Mouse (Mus musculus) gastrocnemius, postnatal 14 days (tissue): Measurements from ENCODE around the gene Ctse. TPM values are rescaled to one million over a fixed set of nuclear protein-coding genes. Genes with fewer than 3 reads are reported as not detected.

ENCODE experiments used
- DNase-seq: peaks from one replicate; pipeline ENCODE4 v3.0.0; 2021; ENCODE audit warnings: mixed read lengths
- intact Hi-C: fragments of 180-260 bp; cut with DNase I; formaldehyde crosslinking; loops from one replicate; pipeline ENCODE4 v1.15.1; 2025; ENCODE audit warnings: low total_unique reads
- total RNA-seq, 2 experiments: library from RNA; stranded (reverse); gene quantifications; 2 replicates each; pipeline ENCODE4 v1.2.3; 2021

Gene Ctse
- total RNA-seq, 2 experiments from 2014 or later, result 0.39 to 0.40 TPM

DNA sequence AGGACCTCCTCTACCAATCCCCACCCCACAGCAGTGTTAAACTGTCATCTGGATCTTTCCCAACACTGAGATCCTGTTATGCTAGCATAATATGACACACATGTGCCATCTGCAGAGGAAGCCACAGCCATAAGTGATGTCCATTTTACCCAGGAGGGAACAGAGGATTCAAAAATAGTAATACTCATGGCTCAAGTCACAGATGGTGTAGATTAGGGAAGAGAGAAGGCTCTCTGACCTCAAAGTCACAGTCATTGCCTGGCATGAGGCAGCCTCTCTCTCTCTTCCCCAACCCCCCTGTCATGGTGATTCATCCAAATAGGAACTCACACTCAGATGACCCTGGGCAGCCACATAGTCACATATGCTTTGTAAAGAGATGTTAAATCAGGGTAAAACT is 53.2 kb downstream of the Ctse start:
- intact Hi-C loops, result no loop called here
- no peak for DNase-seq

GRCm38 (mm10) chr1:131695308-131695707 is 57.2 kb downstream of the Ctse start:
- intact Hi-C loops, result no loop called here
- no peak for DNase-seq

DNA sequence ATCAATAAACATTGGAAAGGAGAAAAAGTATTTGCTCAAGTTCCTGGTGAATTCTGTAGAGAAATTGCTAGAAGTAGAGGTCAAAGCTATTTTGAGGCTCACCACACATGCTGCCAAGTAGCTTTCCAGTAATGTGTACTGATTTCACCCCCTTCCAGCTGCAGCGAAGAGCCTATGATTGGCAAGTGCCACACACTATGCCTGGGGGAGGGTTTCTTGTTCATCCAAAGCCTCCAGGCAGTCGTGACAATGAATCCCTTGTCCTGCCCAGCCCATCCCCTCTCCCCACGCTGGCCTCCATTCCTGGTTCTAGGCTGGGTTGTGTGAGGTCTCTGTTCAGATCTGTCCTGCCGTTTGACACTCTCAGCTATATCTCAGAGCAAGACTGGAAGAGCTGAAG is 58.2 kb downstream of the Ctse start:
- no peak for DNase-seq
- intact Hi-C loops, result no loop called here

- no peak for DNase-seq
- intact Hi-C loops, result no loop called here
These were observed 60.7 kb downstream of the Ctse start for GRCm38 (mm10) chr1:131698770-131699169.

- intact Hi-C loops, result no loop called here
- no peak for DNase-seq
These were observed 61.5 kb downstream of the Ctse start for GRCm38 (mm10) chr1:131699642-131700041.

- no peak for DNase-seq
- intact Hi-C loops, result no loop called here
These were observed 62.3 kb downstream of the Ctse start for GRCm38 (mm10) chr1:131700447-131700846.

DNA sequence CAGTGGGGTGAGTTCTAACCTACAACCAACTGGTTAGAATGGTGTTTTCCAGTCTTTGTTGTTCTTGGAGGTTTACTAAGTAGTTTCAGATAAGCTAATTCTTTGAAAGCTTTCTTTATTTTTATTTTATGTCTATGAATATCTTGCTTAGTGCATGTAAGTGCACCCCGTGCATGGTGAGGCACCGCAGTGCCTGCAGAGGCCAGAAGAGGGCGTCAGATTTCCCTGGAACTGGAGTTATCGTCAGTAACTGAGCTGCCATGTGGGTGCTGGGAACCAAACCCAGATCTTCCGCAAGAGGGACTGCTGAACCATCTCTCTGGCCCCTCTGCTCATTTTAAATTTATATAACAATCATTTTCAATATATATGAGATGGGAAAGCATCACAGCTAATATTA is 63.3 kb downstream of the Ctse start:
- no peak for DNase-seq
- intact Hi-C loops, result no loop called here

DNA sequence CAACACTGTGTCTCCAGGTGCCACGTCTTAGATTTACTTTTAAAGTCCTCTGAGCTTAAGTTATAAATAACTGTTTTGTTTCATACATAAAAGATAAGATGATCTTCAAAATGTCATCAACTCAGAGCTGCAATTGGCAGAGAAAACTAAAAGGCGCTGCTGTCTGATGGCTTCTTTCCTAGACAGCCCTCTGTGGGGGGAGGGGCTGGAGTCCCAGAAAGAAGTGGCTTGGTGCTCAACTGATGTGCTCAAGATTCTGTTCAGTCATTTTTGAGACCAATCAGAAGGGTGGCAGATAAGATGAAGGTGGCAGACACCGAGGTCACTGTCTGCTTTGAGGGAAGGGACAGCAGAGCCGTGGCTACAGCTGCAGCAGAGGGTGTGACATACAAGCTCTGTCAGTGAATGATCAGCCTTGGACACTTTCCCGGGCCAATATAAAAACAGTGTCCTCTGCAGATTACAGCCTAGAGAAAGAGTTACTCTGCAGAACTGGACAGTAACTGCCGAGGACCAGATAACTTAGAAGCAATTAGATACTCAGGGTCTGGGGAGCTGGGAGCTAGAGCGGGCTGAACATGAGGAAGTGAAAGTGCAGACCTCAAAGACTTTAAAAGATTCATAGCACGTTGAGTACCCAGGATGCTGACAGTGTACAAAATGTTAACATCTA is 64.1 kb downstream of the Ctse start:
- intact Hi-C loops, result no loop called here
- DNase-seq, result no peak

- no peak for DNase-seq
- intact Hi-C loops, result no loop called here
These were observed 65.4 kb downstream of the Ctse start for GRCm38 (mm10) chr1:131703482-131703881.

DNA sequence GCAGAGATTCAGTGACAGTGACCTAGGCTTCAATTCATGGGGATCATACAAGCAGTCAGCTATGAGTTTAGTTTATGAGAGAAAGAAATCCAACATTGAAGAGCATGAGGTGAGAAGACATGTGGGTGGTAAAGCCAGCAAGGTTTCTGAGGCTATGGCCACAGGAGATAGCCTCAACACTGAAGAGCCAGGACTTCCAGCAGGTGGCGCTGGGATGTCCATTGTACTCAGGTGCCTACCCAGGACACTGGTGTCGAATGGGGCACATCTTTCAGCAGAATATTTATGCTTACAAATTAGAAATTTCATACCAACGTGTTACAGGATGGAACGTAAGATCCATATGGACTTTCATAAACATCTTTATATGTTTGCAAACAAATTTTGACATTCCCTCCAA is 70.2 kb downstream of the Ctse start:
- intact Hi-C loops, result loop anchor here (5.0 kb wide), 1 partner anchor 139 kb away; no protein-coding TSS in a partner anchor
- peak; percentile 66 for DNase-seq

- intact Hi-C loops, result no loop called here
- DNase-seq, result no peak
These were observed 73.4 kb downstream of the Ctse start for GRCm38 (mm10) chr1:131711518-131711917.

DNA sequence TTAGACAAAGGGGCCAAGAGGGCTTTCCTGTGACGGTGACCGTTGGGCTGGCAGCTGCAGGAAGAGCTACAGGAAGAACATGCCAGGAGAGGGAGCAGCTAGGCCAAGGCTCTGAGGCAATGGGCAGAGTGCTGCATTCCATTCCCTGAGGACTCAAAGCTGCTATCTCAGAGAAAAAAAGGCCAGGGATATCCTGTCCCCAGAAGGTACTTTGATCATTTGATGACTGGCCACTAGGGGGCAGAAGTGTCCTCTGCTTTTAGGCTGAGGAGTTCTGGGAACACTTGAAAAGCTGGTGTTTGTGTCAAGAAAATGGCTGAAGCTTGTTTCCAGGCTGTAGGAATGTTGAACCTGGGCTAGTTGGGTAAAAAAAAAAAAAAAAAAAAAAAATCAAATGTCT is 74.3 kb downstream of the Ctse start:
- intact Hi-C loops, result no loop called here

DNA sequence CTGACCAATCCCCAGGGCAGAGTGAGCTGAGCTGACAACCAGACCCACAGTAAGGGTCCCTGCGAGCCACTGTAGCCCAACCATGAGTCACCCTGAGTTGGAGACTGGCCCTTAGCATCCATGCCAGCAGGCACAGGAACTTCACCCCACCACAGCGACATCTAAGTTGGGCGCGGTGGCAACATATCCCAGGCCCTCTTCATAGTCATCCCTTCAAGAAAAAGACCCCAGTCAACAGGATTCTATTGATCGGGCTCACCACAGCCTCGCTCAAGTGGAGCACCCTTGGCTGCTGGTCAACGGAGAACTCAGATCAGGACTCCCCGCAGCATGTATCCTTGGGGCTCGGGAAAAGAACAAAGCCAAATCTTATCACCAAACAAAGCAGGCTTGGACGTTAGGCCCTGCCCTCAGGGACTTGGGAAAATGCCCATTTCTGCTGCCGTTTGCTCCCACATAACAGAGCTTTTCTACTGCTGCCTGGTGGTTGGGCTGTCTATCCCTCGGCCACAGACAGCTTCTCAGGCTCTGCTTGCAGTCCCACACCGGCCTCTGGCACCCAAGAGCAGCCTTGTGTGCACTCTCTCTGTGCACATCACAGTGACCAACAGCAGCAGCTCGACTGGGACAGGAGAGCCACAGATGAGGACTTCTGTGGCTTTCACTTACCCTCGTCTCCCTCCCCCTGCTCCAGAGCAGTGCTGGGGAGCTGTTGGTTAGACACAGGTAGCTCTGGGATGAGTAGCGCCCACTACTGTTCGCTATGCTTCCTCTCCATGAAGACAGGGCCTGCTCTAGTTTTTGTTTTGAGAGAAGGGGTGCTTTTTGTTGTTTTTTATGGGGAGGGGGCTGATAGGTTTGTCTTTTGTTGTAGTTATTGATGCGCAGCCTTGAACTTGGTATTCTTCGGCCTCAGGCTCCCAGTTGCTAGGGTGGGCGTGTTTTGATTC is 76.6 kb downstream of the Ctse start:
- intact Hi-C loops, result loop anchor here (2.0 kb wide), 1 partner anchor 50 kb away; no protein-coding TSS in a partner anchor
- DNase-seq, result peak; percentile 37

More for the DNA sequence above, 74.3 kb downstream of the Ctse start:
- peak; percentile 85 for DNase-seq

DNA sequence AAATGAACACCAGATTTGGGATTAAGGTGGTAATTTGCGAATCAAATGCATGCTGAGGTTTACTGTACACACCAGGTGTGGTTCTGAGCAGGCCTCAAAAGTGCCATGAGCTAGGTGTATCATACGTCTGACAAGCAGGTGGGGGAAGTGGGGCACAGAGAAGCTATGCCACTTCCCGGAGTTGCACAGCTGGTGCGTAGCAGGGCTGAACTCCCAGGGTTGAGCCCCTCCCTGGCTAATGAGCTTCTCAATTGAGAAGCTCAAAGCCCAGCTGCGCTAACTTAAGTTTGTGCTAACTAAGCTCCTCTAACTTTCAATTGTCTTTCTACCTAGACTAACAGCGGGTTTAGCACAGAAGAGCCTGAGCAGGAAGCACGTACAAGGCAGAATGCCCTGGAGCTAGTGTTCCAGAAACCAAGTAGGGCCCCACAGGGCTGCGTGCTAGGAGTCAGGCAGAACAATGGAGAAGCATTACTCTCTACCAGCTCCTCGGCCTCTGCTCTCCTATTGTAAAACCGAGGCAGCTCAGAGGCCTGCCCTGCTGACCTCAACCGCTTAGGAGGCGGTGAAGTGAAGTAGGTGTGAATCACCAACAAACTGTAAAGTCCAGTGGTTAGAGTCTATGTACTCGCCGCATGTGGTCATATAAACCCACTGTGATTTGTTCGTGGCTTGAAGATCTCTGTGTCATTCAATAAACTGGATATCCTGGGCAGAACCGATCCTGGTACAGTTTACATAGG is 81.0 kb downstream of the Ctse start:
- intact Hi-C loops, result no loop called here
- no peak for DNase-seq

GRCm38 (mm10) chr1:131721989-131722388 is 83.9 kb downstream of the Ctse start:
- intact Hi-C loops, result loop anchor here (2.0 kb wide), 1 partner anchor 21 kb away; no protein-coding TSS in a partner anchor
- DNase-seq, result peak; percentile 49

GRCm38 (mm10) chr1:131723549-131723948 is 85.4 kb downstream of the Ctse start:
- DNase-seq, result no peak
- intact Hi-C loops, result no loop called here
